Mouse (Mus musculus) testis, adult 2 months (tissue): ENCODE measurements at regions not wholly inside any gene's neighbourhood (a gene's known extent, or its start where the extent isn't known, plus 50 kb on each side); places are given as distances from the start of the nearest gene placed in this dataset.

ENCODE experiments used
- H3K27ac ChIP-seq: fragments of 200-500 bp; 2 replicates; pipeline ENCODE4 v1.5.1; 2012; ENCODE audit warnings: low read depth, low read length; ENCODE audit not compliant: control insufficient read depth, insufficient read depth
- H3K27me3 ChIP-seq: fragments of 200-500 bp; 2 replicates; pipeline ENCODE4 v1.6.1; 2012; ENCODE audit warnings: mild to moderate bottlenecking, low read length, moderate library complexity; ENCODE audit not compliant: control insufficient read depth, insufficient read depth
- H3K36me3 ChIP-seq: fragments of 200-500 bp; 2 replicates; pipeline ENCODE4 v1.6.1; 2012; ENCODE audit warnings: mild to moderate bottlenecking, low read length; ENCODE audit not compliant: control insufficient read depth, insufficient read depth
- H3K4me1 ChIP-seq: fragments of 200-500 bp; 2 replicates; pipeline ENCODE4 v1.6.1; 2012; ENCODE audit warnings: low read length; ENCODE audit not compliant: control insufficient read depth, insufficient read depth
- H3K4me3 ChIP-seq: fragments of 200-500 bp; 2 replicates; pipeline ENCODE4 v1.5.1; 2012; ENCODE audit warnings: low read depth, mild to moderate bottlenecking, low read length, moderate library complexity, mixed read lengths; ENCODE audit not compliant: control insufficient read depth
- CTCF ChIP-seq: fragments of 200-500 bp; IDR thresholded peaks from 2 replicates; pipeline ENCODE4 v1.5.1; 2012; ENCODE audit warnings: low read depth, mild to moderate bottlenecking, inconsistent platforms, low read length, moderate library complexity; ENCODE audit not compliant: control insufficient read depth, insufficient read depth, insufficient replicate concordance
- POLR2A ChIP-seq: fragments of 200-500 bp; IDR thresholded peaks from 2 replicates; pipeline ENCODE4 v1.6.1; 2012; ENCODE audit warnings: low read depth, mild to moderate bottlenecking, inconsistent platforms, low read length, moderate library complexity; ENCODE audit not compliant: control insufficient read depth

GRCm38 (mm10) chr14:62128918-62129317, 163.5 kb upstream of the Rnaseh2b start:
- Histone ChIP-seq H3K4me3 (no peak overlapping the region), H3K27me3 (no peaks in the 10 kb centered on the region), H3K36me3 (no peaks in the 10 kb centered on the region), H3K27ac (no peak overlapping the region), H3K4me1 (no peaks in the 10 kb centered on the region)
- TF ChIP-seq POLR2A (no peak), CTCF (no peak)

GRCm38 (mm10) chr14:62132353-62132816, 160.0 kb upstream of the Rnaseh2b start:
- no peak overlapping the region for H3K4me3 ChIP-seq
- no peaks in the 10 kb centered on the region for H3K27me3 ChIP-seq
- no peaks in the 10 kb centered on the region for H3K36me3 ChIP-seq
- no peaks in the 10 kb centered on the region for H3K4me1 ChIP-seq
- no peak overlapping the region for H3K27ac ChIP-seq
- TF ChIP-seq CTCF, result no peak

GRCm38 (mm10) chr14:62137981-62138380, 154.4 kb upstream of the Rnaseh2b start:
- no peak for TF ChIP-seq POLR2A
- no peak for TF ChIP-seq CTCF
- H3K27me3 ChIP-seq, result no peaks in the 10 kb centered on the region
- no peaks in the 10 kb centered on the region for H3K36me3 ChIP-seq
- H3K27ac ChIP-seq, result no peak overlapping the region
- no peaks in the 10 kb centered on the region for H3K4me1 ChIP-seq
- no peak overlapping the region for H3K4me3 ChIP-seq

- Histone ChIP-seq H3K4me1 (no peaks in the 10 kb centered on the region), H3K36me3 (no peaks in the 10 kb centered on the region), H3K27ac (no peak overlapping the region), H3K4me3 (no peak overlapping the region), H3K27me3 (no peaks in the 10 kb centered on the region)
- no peak for TF ChIP-seq POLR2A
Measured at GRCm38 (mm10) chr14:62144385-62145030, 147.9 kb upstream of the Rnaseh2b start.

GRCm38 (mm10) chr14:62157038-62157716, 135.2 kb upstream of the Rnaseh2b start:
- TF ChIP-seq POLR2A (no peak), CTCF (no peak)
- Histone ChIP-seq H3K4me3 (no peak overlapping the region), H3K4me1 (no peaks in the 10 kb centered on the region), H3K27me3 (no peaks in the 10 kb centered on the region), H3K27ac (no peak overlapping the region), H3K36me3 (no peaks in the 10 kb centered on the region)

DNA sequence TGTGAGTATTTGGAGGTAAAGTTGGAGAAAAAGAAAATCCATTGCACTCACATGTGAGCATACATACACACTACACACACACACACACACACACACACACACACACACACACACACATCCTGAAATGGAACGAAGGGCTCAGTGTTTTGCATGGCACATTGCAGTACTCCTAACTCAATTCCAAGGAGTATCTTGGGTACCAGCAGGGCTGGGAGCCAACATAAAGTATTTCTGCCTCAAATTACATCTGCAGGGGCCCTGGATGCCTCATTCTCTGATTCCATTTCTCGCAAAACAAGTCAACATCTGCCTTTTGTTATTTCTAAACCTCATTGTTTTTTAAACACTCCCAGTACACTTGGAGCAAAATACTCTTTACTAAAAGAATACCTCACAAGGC, 132.7 kb upstream of the Rnaseh2b start:
- no peak overlapping the region for H3K27ac ChIP-seq

GRCm38 (mm10) chr14:62163120-62163796, 129.1 kb upstream of the Rnaseh2b start:
- TF ChIP-seq POLR2A (no peak), CTCF (no peak)
- no peaks in the 10 kb centered on the region for H3K4me1 ChIP-seq
- no peak overlapping the region for H3K4me3 ChIP-seq
- H3K36me3 ChIP-seq, result no peaks in the 10 kb centered on the region
- H3K27me3 ChIP-seq, result no peaks in the 10 kb centered on the region
- H3K27ac ChIP-seq, result no peak overlapping the region

More for the DNA sequence above, 132.7 kb upstream of the Rnaseh2b start:
- no peak overlapping the region for H3K4me3 ChIP-seq
- TF ChIP-seq POLR2A (no peak), CTCF (no peak)
- no peaks in the 10 kb centered on the region for H3K4me1 ChIP-seq
- no peaks in the 10 kb centered on the region for H3K27me3 ChIP-seq
- no peaks in the 10 kb centered on the region for H3K36me3 ChIP-seq
